Mouse (Mus musculus): ENCODE data around the gene Mpp2. TPM values are rescaled to one million over a fixed set of nuclear protein-coding genes. Genes with fewer than 3 reads are reported as not detected.

Mpp2 gene
- 1.8 and 2.1 TPM in 2 replicates for polyA plus RNA-seq (2012; rRNA removed; ENCODE audit: low replicate concordance)

DNA sequence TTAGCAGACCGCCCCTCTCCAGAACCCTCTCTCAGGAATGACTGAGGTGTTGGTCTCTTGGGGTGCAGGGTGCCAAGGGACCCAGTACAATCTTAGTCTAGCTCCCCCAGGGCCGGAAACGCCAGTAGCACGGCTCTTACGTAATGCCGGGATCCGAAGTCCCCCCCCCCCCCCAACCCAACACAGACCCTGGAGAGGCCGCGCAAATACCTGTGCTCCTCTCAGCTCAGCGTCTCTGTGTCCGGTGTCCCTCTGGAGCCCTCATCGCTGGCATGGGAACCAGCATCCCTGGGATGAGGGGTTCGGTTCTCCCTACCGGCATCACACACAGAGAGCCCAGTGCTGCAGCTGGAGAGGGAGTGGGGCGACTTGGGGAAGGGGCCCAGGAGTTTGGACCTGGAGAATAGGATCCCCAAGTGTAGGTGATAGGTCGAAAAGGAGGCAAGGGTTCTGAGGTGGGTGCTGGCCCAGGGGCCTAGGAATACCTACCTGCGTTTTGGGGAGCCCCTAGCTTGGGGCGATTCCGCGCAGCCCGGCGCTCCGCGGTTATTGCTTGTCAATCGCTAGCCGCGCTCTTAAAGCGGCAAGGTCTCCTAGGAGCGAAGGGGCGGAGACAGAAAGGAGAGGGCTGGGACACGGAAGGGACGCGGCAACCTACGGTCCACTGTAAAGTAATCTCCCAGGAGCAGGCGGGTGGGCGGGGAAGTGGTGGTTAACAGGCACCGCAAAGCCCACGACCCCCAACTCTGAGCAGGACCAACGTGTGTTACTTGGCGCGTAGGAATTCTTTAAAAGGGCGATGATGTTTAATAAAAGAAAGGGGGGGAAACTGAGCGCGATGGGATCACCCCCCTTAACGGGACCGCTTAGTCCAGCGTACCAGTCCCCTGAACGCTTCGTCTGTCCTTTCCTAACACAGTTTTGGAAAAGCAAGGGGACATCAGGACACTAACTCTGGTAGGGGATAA, at the start of gene Mpp2:
TSS of gene Mpp2 (minus strand) at position 585 of the 968 bp plus-strand sequence.

GRCm38 (mm10) chr11:102107732-102108131, 19.4 kb upstream of the Mpp2 start, which contains the start of gene Pyy:
Pyy (minus strand) TSS chr11:102107832.

GRCm38 (mm10) chr11:102101219-102101618, 12.9 kb upstream of the Mpp2 start, which contains the start of gene Ppy:
Ppy (minus strand) TSS chr11:102101319.

GRCm38 (mm10) chr11:102041350-102041949, 46.9 kb downstream of the Mpp2 start, which contains the start of gene Cd300lg:
Cd300lg (plus strand) TSS chr11:102041509.

GRCm38 (mm10) chr11:102028087-102028816, 60.1 kb downstream of the Mpp2 start, which contains the start of gene Mpp3:
Mpp3 (minus strand) TSS chr11:102028461.

Other genes starting within 250 kb of the Mpp2 start
- gene Meox1, start 194.1 kb downstream of the Mpp2 start, polyA plus RNA-seq (2012; rRNA removed; ENCODE audit: low replicate concordance) = 0.31 and 0.53 TPM in 2 replicates
- not detected in 2 replicates for gene Sost, start 121.5 kb downstream of the Mpp2 start, polyA plus RNA-seq (2012; rRNA removed; ENCODE audit: low replicate concordance)
- not detected in 2 replicates for gene Cfap97d1, start 104.2 kb downstream of the Mpp2 start, polyA plus RNA-seq (2012; rRNA removed; ENCODE audit: low replicate concordance)
- 12.4 and 43.5 TPM in 2 replicates for gene Dusp3, start 101.5 kb downstream of the Mpp2 start, polyA plus RNA-seq (2012; rRNA removed; ENCODE audit: low replicate concordance)
- gene Mpp3, start 60.1 kb downstream of the Mpp2 start, polyA plus RNA-seq (2012; rRNA removed; ENCODE audit: low replicate concordance) = 1.0 and 1.7 TPM in 2 replicates
- 3.6 and 5.4 TPM in 2 replicates for gene Cd300lg, start 47.0 kb downstream of the Mpp2 start, polyA plus RNA-seq (2012; rRNA removed; ENCODE audit: low replicate concordance)
- gene Ppy, start 12.8 kb upstream of the Mpp2 start, polyA plus RNA-seq (2012; rRNA removed; ENCODE audit: low replicate concordance) = 10.5 TPM in 1 of 2 replicates, not detected in the other
- gene Pyy, start 19.3 kb upstream of the Mpp2 start, polyA plus RNA-seq (2012; rRNA removed; ENCODE audit: low replicate concordance) = 92.0 and 116 TPM in 2 replicates
- gene Nags, start 57.0 kb upstream of the Mpp2 start, polyA plus RNA-seq (2012; rRNA removed; ENCODE audit: low replicate concordance) = 52.0 and 86.9 TPM in 2 replicates
- 13.8 and 14.3 TPM in 2 replicates for gene Tmem101, start 67.9 kb upstream of the Mpp2 start, polyA plus RNA-seq (2012; rRNA removed; ENCODE audit: low replicate concordance)
- 24.2 and 28.7 TPM in 2 replicates for gene Lsm12, start 96.8 kb upstream of the Mpp2 start, polyA plus RNA-seq (2012; rRNA removed; ENCODE audit: low replicate concordance)
- 64.1 and 84.2 TPM in 2 replicates for gene G6pc3, start 101.1 kb upstream of the Mpp2 start, polyA plus RNA-seq (2012; rRNA removed; ENCODE audit: low replicate concordance)
- gene Hdac5, start 141.7 kb upstream of the Mpp2 start, polyA plus RNA-seq (2012; rRNA removed; ENCODE audit: low replicate concordance) = 75.7 and 76.7 TPM in 2 replicates
- gene BC030867, start 160.4 kb upstream of the Mpp2 start, polyA plus RNA-seq (2012; rRNA removed; ENCODE audit: low replicate concordance) = 4.6 and 4.9 TPM in 2 replicates
- 0.32 and 2.3 TPM in 2 replicates for gene Asb16, start 180.2 kb upstream of the Mpp2 start, polyA plus RNA-seq (2012; rRNA removed; ENCODE audit: low replicate concordance)
- gene Tmub2, start 196.4 kb upstream of the Mpp2 start, polyA plus RNA-seq (2012; rRNA removed; ENCODE audit: low replicate concordance) = 44.7 and 54.3 TPM in 2 replicates
- gene Atxn7l3, start 208.1 kb upstream of the Mpp2 start, polyA plus RNA-seq (2012; rRNA removed; ENCODE audit: low replicate concordance) = 25.5 and 36.4 TPM in 2 replicates
- gene Ubtf, start 231.2 kb upstream of the Mpp2 start, polyA plus RNA-seq (2012; rRNA removed; ENCODE audit: low replicate concordance) = 13.2 and 18.6 TPM in 2 replicates

Data from duodenum, adult 2 months (tissue).